In the genomic region with DNA sequence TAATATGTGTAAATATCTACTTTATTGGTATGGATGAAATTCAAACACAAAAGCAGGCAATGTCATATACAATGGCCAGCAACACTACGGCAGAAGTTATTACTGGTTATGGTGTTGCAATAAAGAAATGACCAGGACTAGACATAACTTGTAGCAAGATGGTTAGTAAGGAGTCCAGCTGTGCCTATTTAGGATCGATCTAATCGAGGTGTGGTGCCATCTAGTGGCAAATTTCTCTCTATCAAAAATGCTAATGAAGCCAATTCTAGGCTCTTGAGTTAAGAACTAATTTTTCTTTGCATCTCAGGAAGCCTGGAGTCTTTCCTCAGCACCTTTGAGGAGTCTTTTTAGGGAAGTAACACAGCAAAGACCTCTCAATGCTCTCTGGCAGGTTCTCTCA, we compare ENCODE assay signal across 9 mouse cellular contexts.
DNase-seq lines count a peak whose midpoint lies in the region; ATAC-seq lines count a peak whose summit lies in the region.
"Had no signal": no experiment of that assay in that cellular context is flagged by ENCODE, and none has a peak within 500 bp of the region (broad histone marks: within the 10 kb centered on the region; RNA-seq: fewer than 3 reads in every experiment).

No protein-coding gene starts in this region.

- no peak overlapping the region for H3K27ac ChIP-seq in forebrain, embryonic 12.5 days
- H3K27ac ChIP-seq in forebrain, embryonic 11.5 days (ENCODE audit: low read depth, low read length), result no peak overlapping the region
- H3K27ac ChIP-seq in embryonic facial prominence, embryonic 14.5 days (replicated peaks; ENCODE audit: low read depth, low read length), result no peak overlapping the region
- H3K27ac ChIP-seq: liver, embryonic 13.5 days had no signal

- no peaks in the 10 kb centered on the region for H3K9me3 ChIP-seq in forebrain, embryonic 12.5 days
- H3K9me3 ChIP-seq in forebrain, embryonic 11.5 days (ENCODE audit: control insufficient read depth, low read length), result no peaks in the 10 kb centered on the region
- H3K9me3 ChIP-seq in embryonic facial prominence, embryonic 14.5 days (ENCODE audit: control insufficient read depth, low read length), result no peaks in the 10 kb centered on the region
- H3K9me3 ChIP-seq: liver, embryonic 13.5 days had no signal

- no peak overlapping the region for H3K9ac ChIP-seq in forebrain, embryonic 12.5 days
- no peak overlapping the region for H3K9ac ChIP-seq in forebrain, embryonic 11.5 days (ENCODE audit: low read length)
- no peak overlapping the region for H3K9ac ChIP-seq in embryonic facial prominence, embryonic 14.5 days (ENCODE audit: low read depth, low read length)
- H3K9ac ChIP-seq: liver, embryonic 13.5 days had no signal

- DNase-seq in forebrain, embryonic 11.5 days (ENCODE audit: low spot score), result no peak
- DNase-seq in right cerebral cortex, adult 18-20 months, result peak; percentile 9
- DNase-seq in right cerebral cortex, postnatal 36 days (ENCODE audit: low spot score in 2 of 2), result no peak
- DNase-seq in embryonic facial prominence, embryonic 14.5 days (ENCODE audit: low spot score), result peak; percentile 64
- peak; percentile 31 for DNase-seq in layer of hippocampus, adult 9-10 months (ENCODE audit: low spot score)
- peak; percentile 3 for DNase-seq in right cerebral cortex, postnatal 4 days
- no peak for DNase-seq in spleen, adult 18-20 months
- DNase-seq: liver, embryonic 13.5 days had no signal

- no peaks in the 10 kb centered on the region for H3K27me3 ChIP-seq in forebrain, embryonic 12.5 days
- H3K27me3 ChIP-seq in forebrain, embryonic 11.5 days (ENCODE audit: control insufficient read depth, insufficient read depth, low read length), result no peaks in the 10 kb centered on the region
- no peaks in the 10 kb centered on the region for H3K27me3 ChIP-seq in embryonic facial prominence, embryonic 14.5 days (replicated peaks; ENCODE audit: control insufficient read depth, insufficient read depth, low read length)
- H3K27me3 ChIP-seq: liver, embryonic 13.5 days had no signal

- WGBS in forebrain, embryonic 12.5 days, result 59% methylated on average over 3 of the region's 3 CpGs
- 59% methylated on average over 3 of the region's 3 CpGs for WGBS in forebrain, embryonic 11.5 days
- 45% methylated on average over 3 of the region's 3 CpGs for WGBS in embryonic facial prominence, embryonic 14.5 days

- no peaks in the 10 kb centered on the region for H3K36me3 ChIP-seq in forebrain, embryonic 12.5 days (replicated peaks)
- H3K36me3 ChIP-seq in forebrain, embryonic 11.5 days (ENCODE audit: control insufficient read depth, insufficient read depth, low read length), result no peaks in the 10 kb centered on the region
- no peaks in the 10 kb centered on the region for H3K36me3 ChIP-seq in embryonic facial prominence, embryonic 14.5 days (ENCODE audit: control insufficient read depth, insufficient read depth, low read length)
- H3K36me3 ChIP-seq: liver, embryonic 13.5 days had no signal

- peaks cover 5% of the 10 kb centered on the region; the same call in 1 of the 2 replicates for H3K4me1 ChIP-seq in forebrain, embryonic 12.5 days
- no peaks in the 10 kb centered on the region for H3K4me1 ChIP-seq in forebrain, embryonic 11.5 days (replicated peaks; ENCODE audit: control insufficient read depth, insufficient read depth, low read length)
- no peaks in the 10 kb centered on the region for H3K4me1 ChIP-seq in embryonic facial prominence, embryonic 14.5 days (ENCODE audit: control insufficient read depth, insufficient read depth, low read length)
- H3K4me1 ChIP-seq: liver, embryonic 13.5 days had no signal

- H3K4me2 ChIP-seq in forebrain, embryonic 12.5 days, result no peak overlapping the region
- no peak overlapping the region for H3K4me2 ChIP-seq in forebrain, embryonic 11.5 days (ENCODE audit: low read depth, low read length, severe bottlenecking)
- H3K4me2 ChIP-seq in embryonic facial prominence, embryonic 14.5 days (ENCODE audit: low read depth, low read length), result no peak overlapping the region
- H3K4me2 ChIP-seq: liver, embryonic 13.5 days had no signal

- no peak overlapping the region for H3K4me3 ChIP-seq in forebrain, embryonic 12.5 days (replicated peaks)
- no peak overlapping the region for H3K4me3 ChIP-seq in forebrain, embryonic 11.5 days (ENCODE audit: low read depth, low read length)
- no peak overlapping the region for H3K4me3 ChIP-seq in embryonic facial prominence, embryonic 14.5 days (ENCODE audit: low read depth, low read length)
- H3K4me3 ChIP-seq: liver, embryonic 13.5 days had no signal

- peak; percentile 51; the same call in 1 of the 2 replicates for ATAC-seq in forebrain, embryonic 12.5 days (ENCODE audit: low FRiP score)
- no peak for ATAC-seq in forebrain, embryonic 11.5 days (replicated peaks; ENCODE audit: low FRiP score)
- no peak for ATAC-seq in embryonic facial prominence, embryonic 14.5 days (ENCODE audit: low read depth)

Comparison
In these comparisons a context has a peak if more than half of its experiments do, and no peak if none do; other contexts are left out.
1. DNase-seq: peak in right cerebral cortex, adult 18-20 months (single experiment), embryonic facial prominence, embryonic 14.5 days (single experiment), layer of hippocampus, adult 9-10 months (single experiment) and right cerebral cortex, postnatal 4 days (single experiment); none in forebrain, embryonic 11.5 days (single experiment), right cerebral cortex, postnatal 36 days (0 of 2) and spleen, adult 18-20 months (0 of 2).